Mouse (Mus musculus): ENCODE data around the gene Hspb2.

DNA sequence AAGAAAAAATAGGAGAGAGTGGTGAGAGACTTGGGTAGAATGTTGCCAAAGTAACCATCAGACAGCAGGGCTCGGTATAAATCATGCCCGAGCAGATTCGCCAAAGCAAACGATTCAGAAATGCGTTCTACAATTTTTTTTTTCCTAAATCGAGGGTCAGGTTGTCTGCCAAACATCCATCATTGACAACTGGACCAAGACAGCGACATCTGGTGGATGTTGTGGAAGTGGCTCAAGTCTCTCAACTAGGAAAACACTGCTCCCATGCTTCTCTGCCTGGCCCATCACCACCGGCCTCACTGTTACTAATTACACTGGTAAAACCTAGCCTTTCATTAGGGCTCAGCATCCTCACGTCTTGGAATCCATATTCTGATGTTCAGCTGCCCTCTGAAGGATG lies 17.2 kb downstream of the Hspb2 start:
- no peak for TF ChIP-seq TCF12 (IDR thresholded peaks at IDR 0.05; ENCODE audit: insufficient read depth, poor library complexity, severe bottlenecking)
- TF ChIP-seq E2F4 (IDR thresholded peaks at IDR 0.05; ENCODE audit: insufficient read depth): no peak
- no peak for TF ChIP-seq USF1 (IDR thresholded peaks at IDR 0.05; ENCODE audit: low read depth)
- TF ChIP-seq POLR2A (IDR thresholded peaks at IDR 0.05; ENCODE audit: insufficient read length, low read depth): no peak
- TF ChIP-seq POLR2AphosphoS2 (IDR thresholded peaks at IDR 0.05; ENCODE audit: insufficient read length, low read depth): no peak
